Mouse (Mus musculus): ENCODE measurements around the gene Lpp. TPM values are rescaled to one million over a fixed set of nuclear protein-coding genes. Genes with fewer than 3 reads are reported as not detected.

Lpp gene
- polyA plus RNA-seq, 1 experiment from 2014 or later: 25.9 TPM

DNA sequence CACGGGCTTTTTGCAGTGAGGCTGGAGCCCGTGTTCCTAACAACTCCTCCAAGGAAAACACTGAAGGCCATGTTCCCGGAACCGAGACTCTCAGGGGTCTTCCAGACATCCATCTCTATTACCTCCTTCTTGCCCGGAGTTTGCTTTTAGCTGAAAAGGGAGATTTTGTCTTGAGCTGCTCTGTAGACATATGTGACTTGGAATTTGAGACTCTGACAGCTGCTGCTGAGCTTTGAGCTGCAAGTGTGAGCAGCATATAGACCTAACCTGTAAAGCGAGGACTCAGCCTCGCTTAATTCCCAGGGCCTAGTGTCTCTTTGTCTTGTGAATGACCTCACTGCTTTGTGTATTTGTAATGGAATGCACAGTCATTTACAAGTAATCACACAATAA lies 49.8 kb downstream of the Lpp start:
- ATAC-seq (ENCODE audit: low FRiP score): no peak
- Histone ChIP-seq H3K4me3 (no peak overlapping the region), H3K4me1 (peaks cover 21% of the 10 kb centered on the region), H3K36me3 (no peaks in the 10 kb centered on the region; the same call in 1 of the 2 replicates), H3K9ac (no peak overlapping the region), H3K4me2 (replicated peaks) (no peak overlapping the region), H3K27ac (peak overlapping the region; percentile 35; the same call in 1 of the 2 replicates), H3K9me3 (replicated peaks) (no peaks in the 10 kb centered on the region), H3K27me3 (no peaks in the 10 kb centered on the region)
- 48% methylated on average over 7 of the region's 7 CpGs for WGBS

- WGBS: 55% methylated on average over 5 of the region's 5 CpGs
- H3K27ac ChIP-seq: peak overlapping the region; percentile 35; the same call in 1 of the 2 replicates
These were observed 50.2 kb downstream of the Lpp start for GRCm38 (mm10) chr16:24443555-24443954.

GRCm38 (mm10) chr16:24444818-24445217 lies 51.5 kb downstream of the Lpp start:
- Histone ChIP-seq H3K36me3 (no peaks in the 10 kb centered on the region; the same call in 1 of the 2 replicates), H3K4me1 (peaks cover 29% of the 10 kb centered on the region), H3K4me2 (replicated peaks) (no peak overlapping the region), H3K27me3 (no peaks in the 10 kb centered on the region), H3K9ac (no peak overlapping the region), H3K27ac (no peak overlapping the region), H3K4me3 (no peak overlapping the region), H3K9me3 (replicated peaks) (no peaks in the 10 kb centered on the region)
- ATAC-seq (ENCODE audit: low FRiP score): no peak
- WGBS: 64% methylated on average over 4 of the region's 4 CpGs

More at GRCm38 (mm10) chr16:24443555-24443954, 50.2 kb downstream of the Lpp start:
- no peak overlapping the region for H3K9ac ChIP-seq
- no peak for ATAC-seq (ENCODE audit: low FRiP score)
- no peaks in the 10 kb centered on the region for H3K27me3 ChIP-seq
- no peak overlapping the region for H3K4me2 ChIP-seq (replicated peaks)
- peaks cover 22% of the 10 kb centered on the region for H3K4me1 ChIP-seq
- no peaks in the 10 kb centered on the region; the same call in 1 of the 2 replicates for H3K36me3 ChIP-seq
- no peak overlapping the region for H3K4me3 ChIP-seq
- no peaks in the 10 kb centered on the region for H3K9me3 ChIP-seq (replicated peaks)

GRCm38 (mm10) chr16:24445473-24445872 lies 52.2 kb downstream of the Lpp start:
- Histone ChIP-seq H3K9me3 (replicated peaks) (no peaks in the 10 kb centered on the region), H3K36me3 (no peaks in the 10 kb centered on the region; the same call in 1 of the 2 replicates), H3K27ac (no peak overlapping the region), H3K27me3 (no peaks in the 10 kb centered on the region), H3K4me1 (peaks cover 36% of the 10 kb centered on the region), H3K9ac (no peak overlapping the region), H3K4me3 (no peak overlapping the region), H3K4me2 (replicated peaks) (no peak overlapping the region)
- no peak for ATAC-seq (ENCODE audit: low FRiP score)
- 65% methylated on average over 3 of the region's 3 CpGs for WGBS

GRCm38 (mm10) chr16:24446449-24446848 lies 53.1 kb downstream of the Lpp start:
- no peak overlapping the region for H3K9ac ChIP-seq
- peaks cover 36% of the 10 kb centered on the region for H3K4me1 ChIP-seq
- H3K9me3 ChIP-seq (replicated peaks): no peaks in the 10 kb centered on the region
- no peak overlapping the region for H3K27ac ChIP-seq
- no peaks in the 10 kb centered on the region; the same call in 1 of the 2 replicates for H3K36me3 ChIP-seq
- WGBS: 85% methylated on average over 1 of the region's 1 CpGs
- H3K4me2 ChIP-seq (replicated peaks): no peak overlapping the region
- H3K4me3 ChIP-seq: no peak overlapping the region
- no peaks in the 10 kb centered on the region for H3K27me3 ChIP-seq
- ATAC-seq (ENCODE audit: low FRiP score): no peak

DNA sequence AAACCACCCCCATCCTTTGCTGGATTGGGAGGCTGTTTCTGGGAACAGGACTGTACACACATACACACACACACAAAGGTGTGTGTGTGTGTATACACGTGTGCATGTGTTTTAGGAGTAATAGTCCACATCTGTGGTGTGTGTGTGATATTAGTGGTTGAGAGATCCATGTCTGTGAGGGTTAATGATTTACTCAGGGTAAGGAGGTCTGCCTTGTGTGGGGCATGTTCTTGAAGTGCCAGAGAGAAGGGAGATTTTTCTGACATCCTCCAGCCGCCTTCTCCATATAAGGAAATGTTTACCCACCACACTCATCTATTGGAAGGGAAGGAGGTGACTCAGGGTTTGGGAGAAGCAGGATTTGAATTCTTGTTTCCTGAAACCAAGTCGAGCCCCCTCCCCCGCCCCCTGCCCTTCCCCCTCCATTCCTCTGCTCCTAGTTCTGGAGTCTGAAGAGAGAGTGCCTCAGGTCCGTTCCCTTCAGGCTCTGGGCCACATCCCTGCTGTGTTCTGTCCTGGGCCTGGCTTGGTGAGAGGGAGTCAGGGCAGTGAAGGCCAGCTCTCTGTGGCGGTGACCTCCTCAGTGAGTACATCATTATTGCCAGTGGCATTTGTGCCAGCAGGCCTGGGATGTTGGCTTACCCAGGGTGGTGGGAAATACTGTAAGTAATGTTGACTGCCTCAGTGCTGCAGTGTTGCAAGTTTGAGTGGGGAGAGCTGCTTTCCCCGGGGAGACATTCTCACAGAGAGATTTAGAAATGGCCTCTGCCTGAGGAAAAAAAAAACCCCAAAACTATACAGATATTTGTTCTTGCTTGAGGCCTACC lies 54.6 kb downstream of the Lpp start:
- Histone ChIP-seq H3K4me1 (peaks cover 29% of the 10 kb centered on the region), H3K4me3 (no peak overlapping the region), H3K4me2 (replicated peaks) (no peak overlapping the region), H3K27me3 (no peaks in the 10 kb centered on the region), H3K9me3 (replicated peaks) (no peaks in the 10 kb centered on the region), H3K9ac (no peak overlapping the region), H3K36me3 (no peaks in the 10 kb centered on the region; the same call in 1 of the 2 replicates), H3K27ac (no peak overlapping the region)
- 48% methylated on average over 7 of the region's 7 CpGs for WGBS
- no peak for ATAC-seq (ENCODE audit: low FRiP score)

GRCm38 (mm10) chr16:24448493-24448845 lies 55.2 kb downstream of the Lpp start:
- no peaks in the 10 kb centered on the region for H3K27me3 ChIP-seq
- peaks cover 25% of the 10 kb centered on the region for H3K4me1 ChIP-seq
- no peak overlapping the region for H3K4me2 ChIP-seq (replicated peaks)
- no peak overlapping the region for H3K27ac ChIP-seq
- no peak for ATAC-seq (ENCODE audit: low FRiP score)
- WGBS: 67% methylated on average over 2 of the region's 2 CpGs
- H3K9ac ChIP-seq: no peak overlapping the region
- H3K9me3 ChIP-seq (replicated peaks): no peaks in the 10 kb centered on the region
- no peak overlapping the region for H3K4me3 ChIP-seq
- H3K36me3 ChIP-seq: no peaks in the 10 kb centered on the region; the same call in 1 of the 2 replicates

DNA sequence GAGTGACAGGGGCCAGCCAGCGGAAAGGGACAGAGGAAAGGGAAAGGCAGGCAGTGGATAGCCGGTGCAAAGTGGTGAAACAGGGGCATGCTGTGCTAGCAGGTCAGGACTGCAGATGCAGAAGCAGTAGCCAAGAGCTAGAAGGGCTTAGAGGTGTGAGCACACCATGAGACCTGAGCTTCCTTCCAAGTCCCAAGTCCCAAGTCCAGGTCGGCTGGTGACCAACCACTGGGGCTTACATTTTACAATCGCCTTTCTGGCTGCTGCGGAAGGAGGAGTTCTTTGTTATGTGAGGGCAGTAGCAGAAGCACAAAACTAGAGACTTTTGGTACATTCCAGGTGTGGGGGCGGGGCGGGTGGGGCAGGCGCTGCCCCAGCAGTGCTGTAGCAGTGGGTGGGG lies 56.5 kb downstream of the Lpp start:
- Histone ChIP-seq H3K27ac (no peak overlapping the region), H3K27me3 (no peaks in the 10 kb centered on the region), H3K4me1 (peaks cover 25% of the 10 kb centered on the region), H3K9me3 (replicated peaks) (no peaks in the 10 kb centered on the region), H3K4me2 (replicated peaks) (no peak overlapping the region), H3K4me3 (no peak overlapping the region), H3K36me3 (no peaks in the 10 kb centered on the region; the same call in 1 of the 2 replicates), H3K9ac (no peak overlapping the region)
- 14% methylated on average over 7 of the region's 8 CpGs for WGBS
- no peak for ATAC-seq (ENCODE audit: low FRiP score)

DNA sequence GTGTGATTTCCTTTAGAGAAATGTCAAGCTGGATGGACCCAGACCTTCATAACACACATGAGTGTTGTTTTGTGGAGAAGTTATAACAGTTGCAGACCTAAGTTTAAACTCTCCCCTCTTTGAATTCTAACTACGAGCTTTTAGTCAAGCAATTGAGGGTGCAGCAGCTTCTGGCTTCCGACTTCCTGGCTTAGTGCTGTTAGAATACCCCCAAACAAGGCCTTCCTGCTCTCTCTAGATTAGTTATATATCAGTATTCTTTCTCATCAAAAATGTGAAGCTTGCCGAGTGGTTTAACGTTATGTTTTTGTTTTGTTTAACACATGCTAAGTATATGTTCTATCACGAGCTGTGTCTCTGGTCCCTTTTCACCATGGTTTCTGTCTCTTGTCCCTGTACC lies 56.9 kb downstream of the Lpp start:
- 62% methylated on average over 5 of the region's 5 CpGs for WGBS
- Histone ChIP-seq H3K9me3 (replicated peaks) (no peaks in the 10 kb centered on the region), H3K4me2 (replicated peaks) (no peak overlapping the region)

GRCm38 (mm10) chr16:24451123-24451522 lies 57.8 kb downstream of the Lpp start:
- H3K4me2 ChIP-seq (replicated peaks): no peak overlapping the region
- peaks cover 25% of the 10 kb centered on the region for H3K4me1 ChIP-seq
- no peak overlapping the region for H3K27ac ChIP-seq
- H3K9ac ChIP-seq: no peak overlapping the region
- WGBS: 88% methylated on average over 5 of the region's 5 CpGs
- H3K36me3 ChIP-seq: no peaks in the 10 kb centered on the region; the same call in 1 of the 2 replicates
- no peak for ATAC-seq (ENCODE audit: low FRiP score)
- no peaks in the 10 kb centered on the region for H3K9me3 ChIP-seq (replicated peaks)
- H3K27me3 ChIP-seq: no peaks in the 10 kb centered on the region
- H3K4me3 ChIP-seq: no peak overlapping the region

More for the DNA sequence above, 56.9 kb downstream of the Lpp start:
- H3K27ac ChIP-seq: no peak overlapping the region
- peaks cover 25% of the 10 kb centered on the region for H3K4me1 ChIP-seq
- no peaks in the 10 kb centered on the region for H3K27me3 ChIP-seq
- no peak for ATAC-seq (ENCODE audit: low FRiP score)
- no peak overlapping the region for H3K9ac ChIP-seq
- H3K4me3 ChIP-seq: no peak overlapping the region
- H3K36me3 ChIP-seq: no peaks in the 10 kb centered on the region; the same call in 1 of the 2 replicates

- Histone ChIP-seq H3K4me1 (peaks cover 21% of the 10 kb centered on the region), H3K27me3 (no peaks in the 10 kb centered on the region), H3K36me3 (0 out of 2 replicates have a peak, but pooled peaks cover 4% of the 10 kb centered on the region), H3K4me2 (replicated peaks) (no peak overlapping the region), H3K27ac (no peak overlapping the region), H3K4me3 (no peak overlapping the region), H3K9me3 (replicated peaks) (no peaks in the 10 kb centered on the region), H3K9ac (no peak overlapping the region)
- ATAC-seq (ENCODE audit: low FRiP score): no peak
- WGBS: 90% methylated on average over 4 of the region's 4 CpGs
These were observed 60.2 kb downstream of the Lpp start for GRCm38 (mm10) chr16:24453536-24453935.

GRCm38 (mm10) chr16:24454493-24454892 lies 61.2 kb downstream of the Lpp start:
- H3K9ac ChIP-seq: no peak overlapping the region
- 41% methylated on average over 4 of the region's 4 CpGs for WGBS
- H3K4me2 ChIP-seq (replicated peaks): no peak overlapping the region
- H3K36me3 ChIP-seq: 0 out of 2 replicates have a peak, but pooled peaks cover 4% of the 10 kb centered on the region
- H3K9me3 ChIP-seq (replicated peaks): no peaks in the 10 kb centered on the region
- ATAC-seq (ENCODE audit: low FRiP score): no peak
- no peaks in the 10 kb centered on the region for H3K27me3 ChIP-seq
- H3K27ac ChIP-seq: no peak overlapping the region
- H3K4me1 ChIP-seq: peaks cover 15% of the 10 kb centered on the region
- no peak overlapping the region for H3K4me3 ChIP-seq
